Mouse (Mus musculus) neutrophil, adult 5-6 weeks (primary cell): ENCODE data around the gene Mta2. TPM values are rescaled to one million over a fixed set of nuclear protein-coding genes. Genes with fewer than 3 reads are reported as not detected.

Source experiments
- ATAC-seq: fragments of 151-379, 151-347 bp; 2 replicates; pipeline ENCODE4 v1.8.0; 2017; ENCODE audit warnings: mild to moderate bottlenecking, moderate TSS enrichment; ENCODE audit not compliant: insufficient number of reproducible peaks, poor library complexity, low FRiP score, severe bottlenecking; ENCODE audit errors: extremely low read depth
- total RNA-seq: library from RNA; stranded (forward); fragments of 200-1000 nt; gene quantifications from 2 replicates; pipeline ENCODE4 v1.2.3, GENCODE M21; 2017

The Mta2 gene
- total RNA-seq, 1 experiment from 2014 or later, result 169 TPM

DNA sequence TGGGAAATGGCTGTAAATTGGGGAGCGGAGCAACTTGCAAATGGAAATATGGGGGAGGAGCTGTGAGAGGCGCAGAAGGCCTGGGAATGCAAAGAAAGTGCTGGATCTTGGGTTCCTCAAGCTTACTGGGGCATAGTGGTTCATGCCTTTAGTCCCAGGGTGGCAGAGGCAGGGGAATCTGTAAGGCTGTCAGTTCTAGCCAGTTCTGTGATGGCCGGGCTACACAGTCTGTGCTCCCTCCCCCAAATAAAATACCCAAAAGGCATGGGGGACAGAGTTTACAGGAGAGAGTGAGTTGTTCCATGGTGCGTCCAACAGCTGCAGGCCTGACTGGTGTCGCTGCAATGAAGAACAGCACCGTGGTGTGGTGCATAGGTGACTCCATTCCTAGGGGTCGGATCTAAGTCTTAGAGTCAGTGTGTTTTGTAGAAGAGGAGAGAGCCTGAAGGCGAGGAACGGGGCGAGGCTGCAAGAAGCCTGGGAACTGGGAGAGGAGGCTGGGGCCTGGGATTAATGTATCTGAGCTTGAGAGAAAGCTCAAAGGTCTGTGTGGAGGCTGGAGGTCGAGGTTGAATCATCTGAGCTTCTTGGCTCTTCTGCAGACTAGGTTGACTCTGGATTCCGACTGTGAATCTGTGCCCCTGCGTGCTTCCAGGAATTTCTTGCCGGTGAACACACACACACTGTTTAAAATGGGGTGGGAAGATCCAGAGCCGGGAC lies 46.8 kb downstream of the Mta2 start:
- ATAC-seq, result no peak

DNA sequence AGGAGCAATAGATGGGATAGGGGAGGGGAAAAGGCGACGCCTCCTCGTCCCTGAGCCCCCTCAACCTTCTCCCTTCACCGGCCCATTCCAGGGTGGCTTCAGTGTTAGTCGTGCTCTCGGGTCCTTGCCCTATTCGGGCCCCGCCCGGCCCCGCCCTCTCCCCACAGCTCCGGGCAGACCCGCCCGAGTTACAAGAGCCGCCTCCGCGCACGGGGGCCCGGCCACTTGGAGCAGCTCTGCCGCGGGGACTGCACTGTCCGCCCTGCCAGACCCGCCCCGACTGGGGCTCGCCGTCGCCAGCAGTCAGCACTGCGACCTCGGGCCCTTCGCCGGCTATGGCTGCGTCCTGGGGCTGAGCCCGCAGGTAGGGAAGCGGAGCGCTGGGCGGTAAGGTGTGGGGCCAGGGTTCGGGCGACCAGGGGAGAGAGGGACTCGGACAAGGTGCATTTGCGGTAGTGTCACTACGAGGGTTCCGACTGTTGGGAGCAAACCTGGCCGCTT lies 47.4 kb downstream of the Mta2 start, which contains the start of gene Ahnak:
Ahnak (plus strand) TSS at position 219 of the 501 bp plus-strand sequence.
- no peak for ATAC-seq

DNA sequence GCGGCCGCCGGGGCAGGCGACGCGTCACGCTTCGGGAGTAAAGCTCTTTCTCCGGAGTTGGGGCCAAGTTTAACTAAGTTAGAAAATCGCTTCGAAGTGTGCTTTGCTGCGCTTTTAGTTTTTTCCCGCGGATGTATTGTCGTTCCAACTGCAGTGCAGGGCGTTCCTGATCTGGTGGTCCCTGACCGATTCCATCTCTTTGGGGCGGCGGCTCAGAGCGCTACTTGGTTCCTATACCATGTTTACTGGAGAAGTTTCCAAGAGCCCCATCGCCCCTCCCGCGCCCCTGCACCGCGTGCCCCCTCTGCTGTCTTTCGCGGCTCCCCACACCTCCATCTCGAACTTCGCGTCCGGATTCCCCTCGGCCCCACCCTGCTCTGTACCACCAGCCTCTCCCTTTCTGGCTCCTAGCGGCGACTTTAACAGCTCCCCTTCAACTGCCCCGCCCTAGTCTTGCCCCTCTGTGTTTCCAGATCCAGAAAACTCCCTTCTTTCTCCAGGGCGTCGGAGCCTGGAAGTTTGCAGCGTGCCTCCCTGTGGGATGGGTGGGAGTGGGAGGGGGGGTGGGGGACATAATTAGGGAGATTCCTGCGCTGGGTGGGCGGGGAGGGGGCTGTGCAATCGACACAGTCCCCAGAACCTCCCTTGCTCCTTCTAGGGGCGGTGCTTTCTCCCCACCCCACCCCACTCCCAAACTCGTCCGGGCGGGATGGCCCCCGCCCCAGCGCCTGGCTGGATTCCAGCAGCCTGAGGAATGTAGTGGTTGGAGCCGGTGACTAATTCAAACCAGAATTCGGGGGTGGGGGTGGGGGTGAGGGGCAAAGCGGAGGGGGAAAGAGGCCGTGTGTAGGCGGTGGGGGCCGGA lies 48.1 kb downstream of the Mta2 start:
- peak; percentile 42; the same call in 1 of the 2 replicates for ATAC-seq

DNA sequence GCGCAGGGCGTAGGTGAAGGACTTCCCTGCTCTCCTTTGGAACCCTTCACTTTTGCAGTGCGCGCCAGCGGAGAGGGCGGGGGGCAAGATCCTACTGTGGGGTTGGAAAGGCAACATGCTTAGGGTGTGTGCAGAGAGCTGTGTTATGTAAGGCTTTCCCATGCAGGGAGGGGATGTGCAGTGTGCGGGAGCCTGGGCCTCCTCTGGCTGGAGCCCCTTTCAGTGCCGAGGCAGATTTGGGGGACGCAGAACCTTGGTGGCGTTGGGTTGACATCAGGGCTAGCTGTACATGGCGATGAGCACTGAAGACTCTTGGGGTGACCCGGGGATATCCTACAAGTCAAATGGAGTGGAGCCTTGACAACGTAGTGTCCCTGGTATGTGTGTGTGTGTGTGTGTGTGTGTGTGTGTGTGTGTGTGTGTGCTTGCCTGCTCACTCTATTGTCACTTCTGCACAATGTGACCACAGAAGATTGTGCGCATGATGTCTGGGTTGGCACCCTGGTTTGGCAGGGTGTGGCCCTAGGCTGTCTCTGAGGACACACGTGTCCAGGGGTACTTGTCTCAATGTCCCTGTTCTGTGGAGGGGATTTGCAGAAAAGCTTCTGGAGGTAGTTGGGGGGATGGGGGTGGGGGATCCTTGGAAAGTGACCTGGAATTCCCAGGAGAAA lies 48.9 kb downstream of the Mta2 start:
- ATAC-seq, result no peak

DNA sequence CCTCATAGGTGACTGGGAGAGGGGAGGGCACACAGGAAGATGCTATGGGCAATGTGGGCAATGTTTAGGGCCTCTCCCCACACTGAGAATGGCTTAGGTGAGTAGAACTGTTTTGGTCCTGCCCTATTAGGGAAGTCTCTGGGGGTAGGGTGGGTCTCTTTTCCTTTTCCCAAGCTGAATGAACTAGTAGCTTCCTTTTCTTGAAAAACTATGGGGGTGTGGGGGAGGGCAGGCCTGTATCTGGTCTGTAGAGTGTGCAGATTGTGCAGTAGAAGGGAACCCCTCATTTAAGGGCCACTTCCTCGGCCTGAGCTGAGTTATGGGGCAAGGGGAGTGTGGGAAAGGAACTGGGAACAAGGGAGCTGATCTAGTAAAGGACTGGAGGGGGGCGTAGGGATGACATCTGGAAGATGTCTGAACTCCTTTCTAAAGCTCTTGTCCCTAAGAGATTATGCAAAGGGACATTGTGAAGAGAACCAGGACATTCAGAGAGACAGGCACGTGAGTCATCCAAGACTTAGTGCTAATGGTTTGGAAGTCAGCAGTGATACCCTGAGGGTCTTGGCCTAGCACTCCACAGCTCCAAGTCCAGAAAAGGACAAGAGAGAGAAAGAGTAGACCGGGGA lies 49.7 kb downstream of the Mta2 start:
- ATAC-seq, result no peak

DNA sequence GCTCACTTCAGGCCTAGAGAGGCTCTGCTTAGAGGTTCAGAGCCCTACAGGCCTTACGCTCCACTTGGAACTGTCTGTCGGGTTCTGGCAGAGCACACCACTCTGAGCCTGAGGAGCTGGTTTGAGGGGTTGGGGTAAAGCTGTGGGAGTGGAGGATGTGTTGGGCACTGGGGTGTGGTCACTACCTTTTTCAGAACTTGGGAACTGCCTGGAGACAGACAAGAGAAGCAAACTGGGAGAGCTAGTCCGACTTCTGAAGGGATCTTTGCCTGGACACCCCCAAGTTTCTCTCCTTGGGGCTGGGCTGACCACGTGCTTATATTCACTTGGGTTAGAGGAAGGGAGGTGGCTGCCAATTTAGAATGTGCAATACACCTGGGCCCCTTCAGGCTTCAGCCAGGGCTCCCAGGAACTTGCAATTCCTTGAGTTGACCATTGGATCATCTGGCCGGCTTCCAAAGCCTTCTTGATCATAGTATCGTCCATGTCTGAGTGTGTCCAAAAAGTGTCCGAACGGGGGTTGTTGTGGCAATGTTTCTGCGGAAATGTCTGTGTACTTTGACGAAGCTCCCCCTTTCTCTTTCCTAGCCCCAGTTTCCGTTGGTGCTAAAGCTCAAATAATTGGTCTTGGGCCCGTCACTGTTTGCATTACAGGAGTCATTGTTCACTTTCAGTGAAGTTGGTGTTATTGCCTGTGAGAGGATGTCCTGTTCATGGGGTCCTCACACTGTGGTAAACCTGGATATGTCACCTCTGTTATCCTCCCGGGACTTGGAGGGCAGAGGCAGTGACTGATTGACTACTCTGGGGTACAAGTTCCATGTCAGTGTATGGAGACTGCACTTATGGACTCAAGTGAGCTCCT lies 50.4 kb downstream of the Mta2 start:
- ATAC-seq, result no peak

DNA sequence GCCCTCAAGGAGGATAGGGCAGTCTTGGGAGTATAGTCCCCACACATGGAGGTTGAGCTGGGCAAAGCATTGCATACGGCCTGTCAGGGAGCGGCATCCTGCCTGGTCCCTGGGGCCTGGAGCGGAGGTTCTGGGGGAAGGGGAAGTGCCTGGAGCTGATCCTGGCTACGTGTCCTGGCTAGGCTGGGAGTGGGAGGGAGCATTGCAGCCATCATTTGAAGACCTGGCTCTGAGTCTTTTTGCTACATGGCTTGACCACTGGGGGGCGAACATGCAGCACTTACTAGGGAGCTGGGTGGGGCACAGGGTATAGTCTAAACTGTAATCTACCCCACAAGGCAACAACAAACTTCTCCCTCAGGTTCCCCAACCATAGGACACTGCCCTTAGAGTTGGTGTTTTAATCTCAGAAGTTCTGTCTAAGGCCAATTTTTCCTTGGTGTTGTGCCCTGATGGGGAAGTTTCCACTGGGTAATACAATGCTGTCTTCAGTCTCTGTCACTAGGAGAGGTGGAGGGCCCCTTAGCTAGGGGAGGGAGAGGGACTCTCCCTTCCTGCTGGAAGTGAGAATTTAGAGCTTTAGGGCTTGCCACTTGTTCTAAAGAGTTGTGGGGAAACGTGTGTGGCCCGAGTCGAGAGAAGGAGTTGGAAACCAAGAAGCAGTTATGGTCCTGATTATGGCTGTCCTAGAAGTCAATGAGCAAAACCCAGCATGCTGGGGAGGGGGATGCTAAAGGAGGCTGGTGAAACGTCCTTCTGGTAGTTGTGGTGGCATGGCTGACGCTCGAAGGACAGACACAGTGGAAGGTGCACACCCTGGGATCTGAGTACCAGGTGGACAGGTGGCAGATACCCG lies 51.3 kb downstream of the Mta2 start:
- ATAC-seq, result peak; percentile 62

DNA sequence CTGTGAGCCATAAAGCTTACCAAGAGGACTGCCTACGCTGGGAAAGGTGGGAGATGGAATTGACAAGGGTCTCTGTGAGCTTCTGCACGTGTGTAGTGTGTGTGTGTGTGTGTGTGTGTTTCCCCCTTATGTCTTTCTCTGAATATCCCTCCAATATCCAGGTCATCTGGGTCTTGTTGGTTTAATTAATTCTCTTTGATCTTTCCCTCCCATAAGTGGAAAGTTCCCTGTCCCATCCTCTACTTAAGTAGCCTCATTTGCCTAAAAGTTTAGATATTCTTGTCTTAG lies 51.9 kb downstream of the Mta2 start:
- ATAC-seq, result no peak

DNA sequence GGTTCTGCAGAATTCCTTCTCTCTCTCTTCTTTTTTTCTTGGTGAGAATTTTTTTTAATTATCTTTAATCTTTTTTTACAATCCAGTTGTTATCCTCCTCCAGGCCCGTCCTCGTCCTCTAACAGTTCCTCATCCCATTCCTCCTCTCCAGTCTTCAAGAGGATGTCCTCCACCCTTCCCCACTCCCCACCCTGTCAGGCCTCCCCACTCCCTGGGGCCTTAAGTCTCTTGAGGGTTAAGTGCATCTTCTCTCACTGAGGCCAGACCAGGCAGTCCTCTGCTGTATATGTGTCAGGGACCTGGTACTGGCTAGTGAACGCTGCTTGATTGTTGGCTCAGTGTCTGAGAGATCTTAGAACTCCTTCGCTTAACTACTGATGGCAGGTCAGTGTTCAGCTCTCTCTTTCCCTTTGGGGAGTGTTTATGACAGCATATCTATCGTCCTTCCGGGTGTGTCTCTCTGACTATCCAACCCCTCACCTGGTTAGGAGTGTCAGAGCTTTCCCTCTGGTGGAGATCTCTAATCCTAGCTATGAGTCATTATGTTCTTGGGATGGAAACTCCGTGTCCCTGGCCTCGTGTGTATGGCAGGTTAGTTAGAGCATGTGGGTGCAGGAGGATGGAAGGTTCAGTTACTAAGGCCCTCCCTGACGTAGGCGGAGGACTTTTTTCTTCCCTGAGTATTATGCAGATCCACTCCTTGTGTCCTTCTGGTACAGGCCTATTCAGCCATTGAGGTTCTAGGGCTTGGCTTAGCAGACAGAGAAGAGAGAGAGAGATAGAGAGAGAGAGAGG lies 53.3 kb downstream of the Mta2 start:
- ATAC-seq, result no peak

DNA sequence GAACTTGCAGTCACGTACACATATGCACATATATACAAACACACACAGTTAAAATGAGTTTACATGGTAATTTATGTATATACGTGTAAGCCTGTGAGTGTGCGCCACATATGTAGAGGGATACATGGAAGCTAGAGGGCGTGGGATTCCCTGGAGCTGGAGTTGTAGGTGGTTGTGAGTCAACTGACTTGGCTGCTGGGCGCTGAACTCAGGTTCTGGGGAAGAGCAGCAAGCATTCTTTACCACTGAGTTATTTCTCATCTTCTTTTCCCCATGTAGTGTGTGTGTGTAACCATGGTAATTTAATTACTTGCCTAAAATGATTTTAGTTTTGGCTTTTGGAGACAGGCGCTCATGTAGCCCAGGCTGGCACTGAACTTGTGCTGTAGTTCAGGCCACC lies 54.9 kb downstream of the Mta2 start:
- no peak for ATAC-seq

DNA sequence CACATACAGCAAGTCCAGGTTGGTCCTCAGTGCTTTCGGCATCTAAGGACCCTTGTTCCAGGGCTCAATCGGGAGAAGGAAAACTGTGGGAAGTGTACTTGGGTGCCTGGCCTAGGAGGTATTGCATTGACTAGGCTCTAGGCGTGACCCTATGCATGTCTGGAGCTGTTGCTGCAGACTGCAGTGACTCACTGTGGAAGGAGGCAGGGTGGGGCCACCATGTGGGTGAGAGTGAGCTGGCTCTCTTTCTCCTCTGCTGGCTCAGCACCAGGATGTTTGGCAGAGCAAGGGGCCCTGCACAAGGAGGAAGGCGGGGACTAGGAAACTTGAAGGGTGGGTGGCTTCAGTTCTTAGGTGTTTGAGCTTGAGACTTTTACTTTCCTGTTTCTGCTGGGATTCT lies 55.9 kb downstream of the Mta2 start:
- ATAC-seq, result peak; percentile 70

DNA sequence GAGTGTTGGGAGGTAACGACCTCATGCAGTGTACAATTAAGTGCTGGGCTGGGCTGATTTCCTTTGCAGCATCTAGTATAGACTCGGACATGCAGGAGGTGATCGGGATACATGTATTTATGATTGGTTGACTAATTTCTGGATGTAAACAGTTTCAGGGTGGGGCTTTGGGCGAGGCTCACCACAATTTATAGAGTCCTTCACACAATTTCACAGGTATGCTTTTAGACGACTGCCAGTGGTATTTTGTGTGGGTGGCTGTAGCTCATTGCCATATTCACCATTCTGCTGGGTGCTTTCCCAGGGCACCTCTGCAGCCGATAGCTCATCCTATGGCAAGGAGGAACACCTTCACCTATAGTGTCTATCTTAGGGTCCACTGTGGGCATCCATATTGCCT lies 56.9 kb downstream of the Mta2 start:
- ATAC-seq, result no peak

DNA sequence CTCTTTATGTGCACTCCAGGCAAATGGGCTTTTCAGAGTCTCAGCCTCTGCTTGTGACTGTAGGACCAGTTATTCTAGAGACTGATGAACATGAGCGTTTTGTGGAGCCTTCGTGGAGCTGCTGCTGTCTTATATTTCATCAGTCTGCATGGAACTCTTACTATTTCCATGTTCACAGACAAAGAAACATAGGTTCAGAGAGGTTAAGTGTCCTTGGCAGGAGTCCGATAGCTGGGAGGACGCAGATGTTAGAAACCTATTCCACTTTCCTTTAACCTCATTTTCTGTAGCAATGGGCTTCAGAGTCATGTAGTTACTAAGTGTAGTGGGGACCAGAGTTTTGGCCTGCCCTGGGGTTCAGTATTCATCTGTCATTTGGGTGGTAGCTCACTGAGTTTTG lies 57.5 kb downstream of the Mta2 start:
- no peak for ATAC-seq
